Mouse (Mus musculus) ES-E14 (cell line): ENCODE measurements around the gene Caprin1.

ENCODE experiments used
- CHD2 ChIP-seq: IDR thresholded peaks from 2 replicates; pipeline ENCODE4 v1.6.1; 2014; ENCODE audit warnings: mild to moderate bottlenecking, low read depth, low read length, inconsistent platforms
- HCFC1 ChIP-seq: IDR thresholded peaks from 2 replicates; pipeline ENCODE4 v1.6.1; 2012; ENCODE audit warnings: low read length, inconsistent platforms, borderline replicate concordance; ENCODE audit not compliant: insufficient read depth
- MAFK ChIP-seq: IDR thresholded peaks from 2 replicates; pipeline ENCODE4 v1.6.1; 2014; ENCODE audit warnings: mild to moderate bottlenecking, low read depth, low read length, inconsistent platforms; ENCODE audit not compliant: insufficient read depth
- ZC3H11A ChIP-seq: IDR thresholded peaks from 2 replicates; pipeline ENCODE4 v1.6.1; 2012; ENCODE audit warnings: low read depth, mild to moderate bottlenecking, inconsistent platforms, low read length, borderline replicate concordance
- ZNF384 ChIP-seq: IDR thresholded peaks from 2 replicates; pipeline ENCODE4 v1.6.1; 2012; ENCODE audit warnings: low read depth, low read length, inconsistent platforms

DNA sequence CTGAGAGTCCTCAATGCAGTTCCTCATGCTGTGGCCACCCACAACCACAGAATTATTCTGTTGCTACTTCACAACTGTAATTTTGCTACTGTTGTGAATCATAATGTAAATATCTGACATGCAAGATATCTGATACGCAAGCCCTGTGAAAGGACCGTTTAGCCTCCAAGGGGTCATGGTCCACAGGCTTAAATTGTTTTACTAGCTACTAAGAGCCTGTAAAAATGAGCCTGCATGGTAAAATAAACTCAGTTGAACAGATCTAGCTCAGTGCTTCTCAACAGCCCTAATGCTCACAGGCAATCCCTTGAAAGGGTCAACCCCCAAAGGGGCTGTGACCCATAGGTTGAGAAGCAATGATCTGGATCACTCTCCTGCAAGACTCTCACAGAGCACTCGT, 48.4 kb downstream of the Caprin1 start:
- TF ChIP-seq MAFK (no peak), HCFC1 (no peak), ZC3H11A (no peak), ZNF384 (no peak), CHD2 (no peak)
